8 mouse cellular contexts compared by ENCODE assay signal in the genomic region with DNA sequence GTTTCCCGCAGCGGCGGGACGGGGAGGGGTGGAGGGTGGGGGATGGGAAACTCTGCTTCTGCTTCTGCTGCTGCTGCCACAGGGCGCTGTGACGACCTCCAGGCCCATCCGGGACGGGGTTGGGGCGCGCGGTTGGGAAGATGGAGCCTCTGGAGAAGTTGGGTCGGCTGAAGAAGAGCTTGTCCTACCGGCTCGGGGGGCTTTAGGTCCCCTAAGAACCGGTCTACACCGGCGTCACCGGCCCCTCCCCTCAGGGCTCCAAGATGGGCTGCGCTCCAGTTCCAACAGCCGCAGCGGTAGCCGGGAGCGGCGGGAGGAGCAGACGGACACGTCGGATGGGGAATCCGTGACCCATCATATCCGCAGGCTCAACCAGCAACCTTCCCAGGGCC. TPM values are rescaled to one million over a fixed set of nuclear protein-coding genes. Genes with fewer than 3 reads are reported as not detected.
DNase-seq lines count a peak whose midpoint lies in the region; ATAC-seq and TF ChIP-seq lines count a peak whose summit lies in the region.

No protein-coding gene starts in this region.

- no peaks in the 10 kb centered on the region for H3K27me3 ChIP-seq in embryonic facial prominence, embryonic 14.5 days (replicated peaks; ENCODE audit: control insufficient read depth, insufficient read depth, low read length)
- H3K27me3 ChIP-seq in heart, embryonic 10.5 days (ENCODE audit: insufficient read depth, poor library complexity, severe bottlenecking) = no peaks in the 10 kb centered on the region
- H3K27me3 ChIP-seq in liver, adult 2 months (ENCODE audit: control insufficient read depth, insufficient read depth, low read length) = no peaks in the 10 kb centered on the region
- no peaks in the 10 kb centered on the region for H3K27me3 ChIP-seq in midbrain, embryonic 16.5 days (ENCODE audit: control insufficient read depth, insufficient read depth, low read depth, low read length)

- TF ChIP-seq CTCF in liver, adult 2 months (IDR thresholded peaks at IDR 0.05; ENCODE audit: low read depth, low read length) = no peak

- DNase-seq in urinary bladder, adult 18-20 months (ENCODE audit: low spot score in 2 of 2) = peak; percentile 24 to 53
- no peak for DNase-seq in urinary bladder, postnatal 10 days (ENCODE audit: low spot score)
- peak; percentile 67 for DNase-seq in embryonic facial prominence, embryonic 14.5 days (ENCODE audit: low spot score)
- DNase-seq in heart, embryonic 10.5 days (ENCODE audit: low spot score) = no peak
- peak; percentile 53 for DNase-seq in kidney, adult 9 months
- no peak for DNase-seq in liver, adult 2 months (ENCODE audit: extremely low read depth, low read depth, low spot score)
- DNase-seq in urinary bladder, postnatal 4 days (ENCODE audit: low spot score in 2 of 2) = peak; percentile 52 to 67

- WGBS in embryonic facial prominence, embryonic 14.5 days = 4% methylated on average over 5 of the region's 29 CpGs
- 0% methylated on average over 29 of the region's 29 CpGs for WGBS in heart, embryonic 10.5 days
- under 1% methylated on average over 29 of the region's 29 CpGs for WGBS in liver, adult 2 months
- 0% methylated on average over 29 of the region's 29 CpGs for WGBS in midbrain, embryonic 16.5 days

- H3K9ac ChIP-seq in embryonic facial prominence, embryonic 14.5 days (ENCODE audit: low read depth, low read length) = peak overlapping the region; percentile 81
- H3K9ac ChIP-seq in liver, adult 2 months (ENCODE audit: low read depth, low read length) = peak overlapping the region; percentile 86
- peak overlapping the region; percentile 90 for H3K9ac ChIP-seq in midbrain, embryonic 16.5 days (ENCODE audit: low read depth, low read length)

- H3K4me3 ChIP-seq in embryonic facial prominence, embryonic 14.5 days (ENCODE audit: low read depth, low read length) = peak overlapping the region; percentile 90
- peak overlapping the region; percentile 87 for H3K4me3 ChIP-seq in heart, embryonic 10.5 days
- peak overlapping the region; percentile 91 for H3K4me3 ChIP-seq in liver, adult 2 months (ENCODE audit: insufficient read depth, low read depth, low read length)
- peak overlapping the region; percentile 94 for H3K4me3 ChIP-seq in midbrain, embryonic 16.5 days (ENCODE audit: low read depth, low read length)

- H3K27ac ChIP-seq in embryonic facial prominence, embryonic 14.5 days (replicated peaks; ENCODE audit: low read depth, low read length) = peak overlapping the region; percentile 98
- H3K27ac ChIP-seq in heart, embryonic 10.5 days = peak overlapping the region; percentile 91
- peak overlapping the region; percentile 15 for H3K27ac ChIP-seq in liver, adult 2 months (replicated peaks; ENCODE audit: insufficient read depth, low read depth, low read length)
- H3K27ac ChIP-seq in midbrain, embryonic 16.5 days (ENCODE audit: low read length) = peak overlapping the region; percentile 95

- ATAC-seq in embryonic facial prominence, embryonic 14.5 days (ENCODE audit: low read depth) = peak; percentile 19
- ATAC-seq in midbrain, embryonic 16.5 days = peak; percentile 44; the same call in 1 of the 2 replicates

- TF ChIP-seq POLR2A in liver, adult 2 months (IDR thresholded peaks at IDR 0.05; ENCODE audit: extremely low read depth, insufficient read depth, low read length) = no peak

- H3K4me2 ChIP-seq in embryonic facial prominence, embryonic 14.5 days (ENCODE audit: low read depth, low read length) = peak overlapping the region; percentile 68
- H3K4me2 ChIP-seq in midbrain, embryonic 16.5 days (ENCODE audit: low read length) = peak overlapping the region; percentile 76

- no peaks in the 10 kb centered on the region; the same call in 1 of the 2 replicates for H3K79me2 ChIP-seq in liver, adult 2 months (ENCODE audit: control insufficient read depth, insufficient read depth, low read length)

- no peaks in the 10 kb centered on the region for H3K9me3 ChIP-seq in embryonic facial prominence, embryonic 14.5 days (ENCODE audit: control insufficient read depth, low read length)
- no peaks in the 10 kb centered on the region for H3K9me3 ChIP-seq in heart, embryonic 10.5 days
- no peaks in the 10 kb centered on the region for H3K9me3 ChIP-seq in midbrain, embryonic 16.5 days (replicated peaks; ENCODE audit: control insufficient read depth, low read length, poor library complexity, severe bottlenecking)

- H3K4me1 ChIP-seq in embryonic facial prominence, embryonic 14.5 days (ENCODE audit: control insufficient read depth, insufficient read depth, low read length) = 0 out of 2 replicates have a peak, but pooled peaks cover 3% of the 10 kb centered on the region
- H3K4me1 ChIP-seq in heart, embryonic 10.5 days = peaks cover 22% of the 10 kb centered on the region
- H3K4me1 ChIP-seq in liver, adult 2 months (ENCODE audit: control insufficient read depth, insufficient read depth, low read length) = peaks cover 12% of the 10 kb centered on the region
- H3K4me1 ChIP-seq in midbrain, embryonic 16.5 days (ENCODE audit: control insufficient read depth, insufficient read depth, low read length) = peaks cover 15% of the 10 kb centered on the region

- H3K36me3 ChIP-seq in embryonic facial prominence, embryonic 14.5 days (ENCODE audit: control insufficient read depth, insufficient read depth, low read length) = peaks cover 55% of the 10 kb centered on the region
- peaks cover 48% of the 10 kb centered on the region for H3K36me3 ChIP-seq in heart, embryonic 10.5 days
- peaks cover 1% of the 10 kb centered on the region; the same call in 1 of the 2 replicates for H3K36me3 ChIP-seq in liver, adult 2 months (ENCODE audit: control insufficient read depth, insufficient read depth, low read length)
- H3K36me3 ChIP-seq in midbrain, embryonic 16.5 days (ENCODE audit: control insufficient read depth, insufficient read depth, low read length) = peaks cover 23% of the 10 kb centered on the region

RNA-seq across cellular contexts. Expression of a gene that starts 0.3 kb away (rescaled TPM):
- 31.5 and 33.7 TPM in 2 replicates for polyA plus RNA-seq in embryonic facial prominence, embryonic 14.5 days (2014; fragmentation: Nextera tagmentation; extraction: Ambion mirVana)
- polyA plus RNA-seq in heart, embryonic 10.5 days (2016; fragmentation: Nextera tagmentation; extraction: Ambion mirVana) = 21.9 and 30.5 TPM in 2 replicates
- total RNA-seq in liver, adult 2 months (2014; rRNA removed) = 1.8 and 2.9 TPM in 2 replicates
- 5.0 and 8.3 TPM in 2 replicates for polyA plus RNA-seq in liver, adult 2 months (2012; rRNA removed)
- polyA plus RNA-seq in midbrain, embryonic 16.5 days (2015; fragmentation: Nextera tagmentation; extraction: Ambion mirVana) = 102 and 107 TPM in 2 replicates

RNA-seq across cellular contexts. Expression of a gene that starts 0.7 kb away (rescaled TPM):
- polyA plus RNA-seq in embryonic facial prominence, embryonic 14.5 days (2014; fragmentation: Nextera tagmentation; extraction: Ambion mirVana) = 39.9 and 46.3 TPM in 2 replicates
- 47.2 and 49.8 TPM in 2 replicates for polyA plus RNA-seq in heart, embryonic 10.5 days (2016; fragmentation: Nextera tagmentation; extraction: Ambion mirVana)
- total RNA-seq in liver, adult 2 months (2014; rRNA removed) = 8.8 and 9.3 TPM in 2 replicates
- 8.4 and 8.9 TPM in 2 replicates for polyA plus RNA-seq in liver, adult 2 months (2012; rRNA removed)
- 63.3 and 66.8 TPM in 2 replicates for polyA plus RNA-seq in midbrain, embryonic 16.5 days (2015; fragmentation: Nextera tagmentation; extraction: Ambion mirVana)

RNA-seq across cellular contexts. Expression of a gene that starts 10.8 kb away (rescaled TPM):
- polyA plus RNA-seq in embryonic facial prominence, embryonic 14.5 days (2014; fragmentation: Nextera tagmentation; extraction: Ambion mirVana) = 72.1 and 76.4 TPM in 2 replicates
- 81.6 and 81.8 TPM in 2 replicates for polyA plus RNA-seq in heart, embryonic 10.5 days (2016; fragmentation: Nextera tagmentation; extraction: Ambion mirVana)
- 24.1 and 24.6 TPM in 2 replicates for total RNA-seq in liver, adult 2 months (2014; rRNA removed)
- polyA plus RNA-seq in liver, adult 2 months (2012; rRNA removed) = 41.1 and 43.2 TPM in 2 replicates
- 90.7 and 93.8 TPM in 2 replicates for polyA plus RNA-seq in midbrain, embryonic 16.5 days (2015; fragmentation: Nextera tagmentation; extraction: Ambion mirVana)

RNA-seq across cellular contexts. Expression of a gene that starts 40.0 kb away (rescaled TPM):
- polyA plus RNA-seq in embryonic facial prominence, embryonic 14.5 days (2014; fragmentation: Nextera tagmentation; extraction: Ambion mirVana) = 2.2 and 2.4 TPM in 2 replicates
- polyA plus RNA-seq in heart, embryonic 10.5 days (2016; fragmentation: Nextera tagmentation; extraction: Ambion mirVana) = 2.5 and 2.6 TPM in 2 replicates
- 4.9 and 5.3 TPM in 2 replicates for total RNA-seq in liver, adult 2 months (2014; rRNA removed)
- 1.9 and 2.1 TPM in 2 replicates for polyA plus RNA-seq in liver, adult 2 months (2012; rRNA removed)
- polyA plus RNA-seq in midbrain, embryonic 16.5 days (2015; fragmentation: Nextera tagmentation; extraction: Ambion mirVana) = 8.0 and 8.8 TPM in 2 replicates

RNA-seq across cellular contexts. Expression of a gene that starts 52.3 kb away (rescaled TPM):
- 9.6 and 10.1 TPM in 2 replicates for polyA plus RNA-seq in embryonic facial prominence, embryonic 14.5 days (2014; fragmentation: Nextera tagmentation; extraction: Ambion mirVana)
- 1.2 and 3.4 TPM in 2 replicates for polyA plus RNA-seq in heart, embryonic 10.5 days (2016; fragmentation: Nextera tagmentation; extraction: Ambion mirVana)
- total RNA-seq in liver, adult 2 months (2014; rRNA removed) = 291 and 323 TPM in 2 replicates
- 423 and 492 TPM in 2 replicates for polyA plus RNA-seq in liver, adult 2 months (2012; rRNA removed)
- polyA plus RNA-seq in midbrain, embryonic 16.5 days (2015; fragmentation: Nextera tagmentation; extraction: Ambion mirVana) = 4.1 and 4.8 TPM in 2 replicates

Comparison
In these comparisons a context has a peak if more than half of its experiments do, and no peak if none do; other contexts are left out.
1. DNase-seq: peak in urinary bladder, adult 18-20 months (2 of 2), embryonic facial prominence, embryonic 14.5 days (single experiment), kidney, adult 9 months (single experiment) and urinary bladder, postnatal 4 days (2 of 2); none in urinary bladder, postnatal 10 days (single experiment), heart, embryonic 10.5 days (single experiment) and liver, adult 2 months (single experiment).
2. H3K27ac ChIP-seq: peak in every context shown above with its lines; median percentile 98 in embryonic facial prominence, embryonic 14.5 days; 95 in midbrain, embryonic 16.5 days; 91 in heart, embryonic 10.5 days; 15 in liver, adult 2 months.
3. Peak in every context shown above with its lines, with median percentiles within 50 percentile points of each other: H3K4me3 ChIP-seq and H3K9ac ChIP-seq.